Mouse (Mus musculus) heart, embryonic 16.5 days (tissue): ENCODE results near the gene Olfr1271. TPM values are rescaled to one million over a fixed set of nuclear protein-coding genes. Genes with fewer than 3 reads are reported as not detected.
"Not testable (repeated sequence)": the region's sequence is repeated elsewhere in the genome, so short reads cannot be mapped to it uniquely, and the experiment has no call there.

Experiments used
- ATAC-seq: fragments of 200-750 bp; cut with Nextera tagmentation; replicated peaks from 2 replicates; pipeline ENCODE4 v1.8.0; 2017; ENCODE audit warnings: moderate number of reproducible peaks; ENCODE audit not compliant: insufficient read depth, low FRiP score; ENCODE audit errors: extremely low read depth
- H3K27ac ChIP-seq: fragments of 300-500 bp; sonication (generic); 2 replicates; pipeline ENCODE4 v1.5.1; 2014; ENCODE audit warnings: mild to moderate bottlenecking, low read length, control low read depth, moderate library complexity
- H3K27me3 ChIP-seq: fragments of 300-500 bp; sonication (generic); 2 replicates; pipeline ENCODE4 v1.6.1; 2014; ENCODE audit warnings: low read length, mixed read lengths; ENCODE audit not compliant: control insufficient read depth, insufficient read depth
- H3K36me3 ChIP-seq: fragments of 300-500 bp; sonication (generic); 2 replicates; pipeline ENCODE4 v1.6.1; 2014; ENCODE audit not compliant: control insufficient read depth, insufficient read depth
- H3K4me1 ChIP-seq: fragments of 300-500 bp; sonication (generic); 2 replicates; pipeline ENCODE4 v1.6.1; 2014; ENCODE audit warnings: low read length, mixed read lengths; ENCODE audit not compliant: control insufficient read depth, insufficient read depth
- H3K4me2 ChIP-seq: fragments of 300-500 bp; sonication (generic); 2 replicates; pipeline ENCODE4 v1.6.1; 2014; ENCODE audit warnings: low read depth, mild to moderate bottlenecking, control low read depth, low read length
- H3K4me3 ChIP-seq: fragments of 300-500 bp; sonication (generic); 2 replicates; pipeline ENCODE4 v1.5.1; 2014; ENCODE audit warnings: mild to moderate bottlenecking, control low read depth, low read length
- H3K9ac ChIP-seq: fragments of 300-500 bp; sonication (generic); 2 replicates; pipeline ENCODE4 v1.6.1; 2014; ENCODE audit warnings: low read length, control low read depth
- H3K9me3 ChIP-seq: fragments of 300-500 bp; sonication (generic); replicated peaks from 2 replicates; pipeline ENCODE4 v1.6.1; 2016; ENCODE audit warnings: low read length; ENCODE audit not compliant: control insufficient read depth
- WGBS: fragments of 180-500 bp; shearing (Covaris S2); extraction: QIAGEN DNeasy Blood & Tissue Kit; methylation state at CpG from one replicate; pipeline ENCODE4 v1.1.7; 2014; 5-methylcytosine and 5-hydroxymethylcytosine counted together
- polyA plus RNA-seq: library from polyadenylated mRNA; unstranded; fragments of >200 nt; fragmentation: Nextera tagmentation; extraction: Ambion mirVana; gene quantifications from 2 replicates; pipeline ENCODE4 v1.2.1, GENCODE M21; 2015

Olfr1271 gene
- polyA plus RNA-seq, result not detected in 2 replicates

- WGBS, result 86% methylated on average over 2 of the region's 2 CpGs
- Histone ChIP-seq H3K27me3 (no peaks in the 10 kb centered on the region), H3K36me3 (no peaks in the 10 kb centered on the region), H3K9ac (no peak within 1 kb of the TSS), H3K9me3 (no peaks in the 10 kb centered on the region), H3K27ac (no peak within 1 kb of the TSS), H3K4me1 (no peaks in the 10 kb centered on the region), H3K4me3 (no peak within 1 kb of the TSS), H3K4me2 (no peak within 1 kb of the TSS)
- ATAC-seq, result no peak
Measured at GRCm38 (mm10) chr2:90270932-90271331, at the start of gene Olfr1271. Olfr1271 (minus strand) TSS chr2:90271032.

- H3K9me3 ChIP-seq, result no peaks in the 10 kb centered on the region
- H3K27ac ChIP-seq, result no peak within 1 kb of the TSS
- ATAC-seq, result no peak
Measured at GRCm38 (mm10) chr2:90292741-90293140, 21.9 kb upstream of the Olfr1271 start, which contains the start of gene Olfr1272. Olfr1272 (minus strand) TSS chr2:90292841.

GRCm38 (mm10) chr2:90257492-90257891 lies 13.3 kb downstream of the Olfr1271 start, which contains the start of gene Olfr142:
Olfr142 (minus strand) TSS chr2:90257592.
- Histone ChIP-seq H3K4me1 (no peaks in the 10 kb centered on the region), H3K9ac (no peak within 1 kb of the TSS), H3K4me2 (no peak within 1 kb of the TSS), H3K27me3 (no peaks in the 10 kb centered on the region), H3K27ac (no peak within 1 kb of the TSS), H3K36me3 (no peaks in the 10 kb centered on the region), H3K4me3 (no peak within 1 kb of the TSS), H3K9me3 (no peaks in the 10 kb centered on the region)
- no peak for ATAC-seq
- 85% methylated on average over 4 of the region's 4 CpGs for WGBS

More at GRCm38 (mm10) chr2:90292741-90293140, 21.9 kb upstream of the Olfr1271 start, which contains the start of gene Olfr1272:
- Histone ChIP-seq H3K4me2 (no peak within 1 kb of the TSS), H3K9ac (no peak within 1 kb of the TSS), H3K4me1 (no peaks in the 10 kb centered on the region), H3K27me3 (no peaks in the 10 kb centered on the region), H3K4me3 (no peak within 1 kb of the TSS), H3K36me3 (no peaks in the 10 kb centered on the region)
- WGBS, result 88% methylated on average over 6 of the region's 6 CpGs

- not testable (repeated sequence) for ATAC-seq, H3K9me3 ChIP-seq, H3K27me3 ChIP-seq, H3K4me2 ChIP-seq, H3K9ac ChIP-seq, H3K36me3 ChIP-seq, H3K27ac ChIP-seq, H3K4me3 ChIP-seq, H3K4me1 ChIP-seq
- WGBS, result no CpG with 5 or more reads among the region's 6 CpGs
Measured at GRCm38 (mm10) chr2:90224393-90224792, 46.4 kb downstream of the Olfr1271 start, which contains the start of gene Olfr1506. Olfr1506 (minus strand) TSS chr2:90224493.

Other genes starting within 250 kb of the Olfr1271 start
- gene Olfr1264, start 245.5 kb downstream of the Olfr1271 start, polyA plus RNA-seq, result not detected in 2 replicates
- gene Olfr1265, start 235.7 kb downstream of the Olfr1271 start, polyA plus RNA-seq, result not detected in 2 replicates
- gene Olfr140, start 207.4 kb downstream of the Olfr1271 start, polyA plus RNA-seq, result not detected in 2 replicates
- not detected in 2 replicates for gene Olfr1269, start 149.6 kb downstream of the Olfr1271 start, polyA plus RNA-seq
- not detected in 2 replicates for gene Olfr32, start 128.7 kb downstream of the Olfr1271 start, polyA plus RNA-seq
- gene Olfr1270, start 117.9 kb downstream of the Olfr1271 start, polyA plus RNA-seq, result not detected in 2 replicates
- not detected in 2 replicates for gene Olfr1506, start 46.5 kb downstream of the Olfr1271 start, polyA plus RNA-seq
- gene Olfr142, start 13.4 kb downstream of the Olfr1271 start, polyA plus RNA-seq, result not detected in 2 replicates
- not detected in 2 replicates for gene Olfr1272, start 21.8 kb upstream of the Olfr1271 start, polyA plus RNA-seq
- gene Gm13769, start 51.2 kb upstream of the Olfr1271 start, polyA plus RNA-seq, result 0.06 TPM in 1 of 2 replicates, not detected in the other
- gene Olfr1274-ps, start 127.7 kb upstream of the Olfr1271 start, polyA plus RNA-seq, result not detected in 2 replicates